Mouse (Mus musculus): ENCODE measurements around the gene Slc7a7. TPM values are rescaled to one million over a fixed set of nuclear protein-coding genes. Genes with fewer than 3 reads are reported as not detected.

Slc7a7 gene
- total and polyA plus RNA-seq, 3 experiments: 4.6 to 22.0 (median 5.1) TPM

GRCm38 (mm10) chr14:54435194-54435918 lies 17.8 kb upstream of the Slc7a7 start:
- intact Hi-C loops (cut with DNase I): no loop called here
- Histone ChIP-seq H3K79me2 (replicated peaks; ENCODE audit: control insufficient read depth, insufficient read depth, low read length) (no peaks in the 10 kb centered on the region), H3K9ac (ENCODE audit: low read depth, low read length) (no peak overlapping the region), H3K27me3 (ENCODE audit: control insufficient read depth, insufficient read depth, low read length) (peaks cover 1% of the 10 kb centered on the region; the same call in 1 of the 2 replicates), H3K27ac (no peak overlapping the region), H3K4me1 (ENCODE audit: control insufficient read depth, insufficient read depth, low read length) (peaks cover 7% of the 10 kb centered on the region), H3K36me3 (ENCODE audit: control insufficient read depth, insufficient read depth, low read length) (no peaks in the 10 kb centered on the region), H3K4me3 (no peak overlapping the region)
- WGBS: 63% methylated on average over 11 of the region's 11 CpGs
- DNase-seq: no peak
- TF ChIP-seq CTCF (IDR thresholded peaks at IDR 0.05) (no peak), POLR2A (IDR thresholded peaks at IDR 0.05; ENCODE audit: insufficient read depth, low read depth, low read length) (no peak), EP300 (IDR thresholded peaks at IDR 0.05; ENCODE audit: insufficient read depth, low read depth, low read length) (no peak)

GRCm38 (mm10) chr14:54433941-54434531 lies 16.5 kb upstream of the Slc7a7 start:
- Histone ChIP-seq H3K27ac (peak overlapping the region; percentile 81), H3K4me1 (ENCODE audit: control insufficient read depth, insufficient read depth, low read length) (peaks cover 9% of the 10 kb centered on the region), H3K36me3 (ENCODE audit: control insufficient read depth, insufficient read depth, low read length) (no peaks in the 10 kb centered on the region), H3K79me2 (replicated peaks; ENCODE audit: control insufficient read depth, insufficient read depth, low read length) (no peaks in the 10 kb centered on the region), H3K4me3 (peak overlapping the region; percentile 71), H3K9ac (ENCODE audit: low read depth, low read length) (no peak overlapping the region), H3K27me3 (ENCODE audit: control insufficient read depth, insufficient read depth, low read length) (peaks cover 1% of the 10 kb centered on the region; the same call in 1 of the 2 replicates)
- DNase-seq: peak; percentile 33 to 46
- intact Hi-C loops (cut with DNase I): no loop called here
- TF ChIP-seq EP300 (IDR thresholded peaks at IDR 0.05; ENCODE audit: insufficient read depth, low read depth, low read length) (no peak), CTCF (IDR thresholded peaks at IDR 0.05) (no peak), POLR2A (IDR thresholded peaks at IDR 0.05; ENCODE audit: insufficient read depth, low read depth, low read length) (no peak)
- WGBS: 40% methylated on average over 12 of the region's 12 CpGs

DNA sequence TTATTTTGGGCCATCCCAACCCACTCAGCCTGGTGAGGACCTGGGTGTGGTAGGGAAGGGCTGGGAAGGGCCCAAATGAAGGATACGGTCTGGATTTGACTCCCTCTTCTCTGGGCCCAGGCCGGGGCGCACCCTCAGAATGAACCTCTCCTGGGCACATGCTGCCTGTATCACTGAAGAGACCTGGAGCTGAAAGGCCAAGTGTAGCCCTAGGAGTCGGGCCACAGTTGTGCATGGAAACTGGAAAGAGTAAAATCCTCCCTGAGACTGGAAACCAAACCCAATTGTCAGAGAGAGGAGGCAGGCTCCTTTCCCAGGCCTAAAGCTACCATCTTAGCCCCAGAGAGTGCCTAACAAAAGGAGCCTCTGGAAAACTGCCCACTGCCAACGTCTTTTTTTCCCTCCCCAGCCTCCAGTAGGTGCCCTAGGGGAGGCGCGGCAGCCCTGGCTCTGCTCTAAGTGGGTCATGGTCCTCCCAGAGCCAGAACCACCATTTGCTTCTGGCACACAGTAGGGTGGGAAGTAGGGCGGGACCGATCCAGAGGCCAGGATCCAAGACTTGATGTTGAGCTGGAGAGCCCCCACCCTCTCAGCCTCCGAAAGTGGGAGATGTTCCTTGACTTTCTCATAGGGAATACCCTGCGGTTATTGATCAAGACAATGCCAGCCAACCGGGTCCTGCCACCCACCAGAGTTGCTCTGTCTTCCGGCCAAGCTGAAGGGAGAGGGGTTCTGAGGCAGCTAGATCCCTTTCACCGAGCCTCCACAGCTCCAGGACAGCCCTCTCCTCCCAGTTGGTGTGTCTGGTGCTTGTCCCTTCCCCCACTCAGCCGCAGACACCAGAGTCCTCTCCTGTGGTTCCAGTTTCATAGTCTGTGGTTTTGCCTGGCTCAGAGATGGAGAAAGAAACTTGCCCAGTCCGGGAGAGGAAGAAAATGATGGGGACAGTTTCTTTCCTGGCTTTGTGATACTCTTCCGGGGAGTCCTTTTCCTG lies 15.6 kb upstream of the Slc7a7 start:
- Histone ChIP-seq H3K27me3 (ENCODE audit: control insufficient read depth, insufficient read depth, low read length) (peaks cover 1% of the 10 kb centered on the region; the same call in 1 of the 2 replicates), H3K36me3 (ENCODE audit: control insufficient read depth, insufficient read depth, low read length) (no peaks in the 10 kb centered on the region), H3K79me2 (replicated peaks; ENCODE audit: control insufficient read depth, insufficient read depth, low read length) (no peaks in the 10 kb centered on the region), H3K9ac (ENCODE audit: low read depth, low read length) (peak overlapping the region; percentile 87), H3K4me1 (ENCODE audit: control insufficient read depth, insufficient read depth, low read length) (peaks cover 9% of the 10 kb centered on the region), H3K4me3 (peak overlapping the region; percentile 71), H3K27ac (peak overlapping the region; percentile 81)
- intact Hi-C loops (cut with DNase I): no loop called here
- peak; percentile 47 to 55 for DNase-seq
- WGBS: 32% methylated on average over 17 of the region's 17 CpGs
- TF ChIP-seq POLR2A (IDR thresholded peaks at IDR 0.05; ENCODE audit: insufficient read depth, low read depth, low read length): no peak
- no peak for TF ChIP-seq CTCF (IDR thresholded peaks at IDR 0.05)
- TF ChIP-seq EP300 (IDR thresholded peaks at IDR 0.05; ENCODE audit: insufficient read depth, low read depth, low read length): no peak

GRCm38 (mm10) chr14:54432078-54432836 lies 14.7 kb upstream of the Slc7a7 start:
- Histone ChIP-seq H3K36me3 (ENCODE audit: control insufficient read depth, insufficient read depth, low read length) (no peaks in the 10 kb centered on the region), H3K79me2 (replicated peaks; ENCODE audit: control insufficient read depth, insufficient read depth, low read length) (no peaks in the 10 kb centered on the region), H3K9ac (ENCODE audit: low read depth, low read length) (peak overlapping the region; percentile 87), H3K27ac (peak overlapping the region; percentile 81), H3K4me1 (ENCODE audit: control insufficient read depth, insufficient read depth, low read length) (peaks cover 9% of the 10 kb centered on the region), H3K27me3 (ENCODE audit: control insufficient read depth, insufficient read depth, low read length) (peaks cover 1% of the 10 kb centered on the region; the same call in 1 of the 2 replicates), H3K4me3 (peak overlapping the region; percentile 71)
- intact Hi-C loops (cut with DNase I): no loop called here
- 6% methylated on average over 54 of the region's 54 CpGs for WGBS
- peak; percentile 35 for TF ChIP-seq CTCF (IDR thresholded peaks at IDR 0.05)
- TF ChIP-seq EP300 (IDR thresholded peaks at IDR 0.05; ENCODE audit: insufficient read depth, low read depth, low read length): no peak
- no peak for TF ChIP-seq POLR2A (IDR thresholded peaks at IDR 0.05; ENCODE audit: insufficient read depth, low read depth, low read length)
- peak; percentile 49 to 67 for DNase-seq

Measured in heart, adult 2 months (tissue).